Mouse (Mus musculus): ENCODE measurements around the gene Sp140. TPM values are rescaled to one million over a fixed set of nuclear protein-coding genes. Genes with fewer than 3 reads are reported as not detected.

The Sp140 gene
- 1.2 and 1.8 TPM in 2 replicates for polyA plus RNA-seq (2015; fragmentation: Nextera tagmentation; extraction: Ambion mirVana)

GRCm38 (mm10) chr1:85600078-85600477, at the start of gene Sp140:
TSS of gene Sp140 (plus strand) at chr1:85600378.

GRCm38 (mm10) chr1:85575376-85575775, 24.8 kb upstream of the Sp140 start, which contains the start of gene G530012D18Rik:
TSS of gene G530012D18Rik (plus strand) at chr1:85575676.

GRCm38 (mm10) chr1:85598271-85599012, 1.7 kb upstream of the Sp140 start, which contains the start of gene Sp110:
TSS of gene Sp110 (minus strand) at chr1:85598817.

GRCm38 (mm10) chr1:85649881-85650280, 49.7 kb downstream of the Sp140 start, which contains the start of gene Sp100:
TSS of gene Sp100 (plus strand) at chr1:85649988.

Other genes with a start within 250 kb of the Sp140 start
- gene G530012D18Rik, start 24.7 kb upstream of the Sp140 start, polyA plus RNA-seq (2015; fragmentation: Nextera tagmentation; extraction: Ambion mirVana) = not detected in 2 replicates
- 2.3 and 3.0 TPM in 2 replicates for gene Sp110, start 1.6 kb upstream of the Sp140 start, polyA plus RNA-seq (2015; fragmentation: Nextera tagmentation; extraction: Ambion mirVana)
- gene Sp100, start 49.6 kb downstream of the Sp140 start, polyA plus RNA-seq (2015; fragmentation: Nextera tagmentation; extraction: Ambion mirVana) = 6.3 and 6.8 TPM in 2 replicates
- 0.71 and 1.2 TPM in 2 replicates for gene A630001G21Rik, start 178.3 kb downstream of the Sp140 start, polyA plus RNA-seq (2015; fragmentation: Nextera tagmentation; extraction: Ambion mirVana)
- 18.2 and 20.4 TPM in 2 replicates for gene Cab39, start 193.1 kb downstream of the Sp140 start, polyA plus RNA-seq (2015; fragmentation: Nextera tagmentation; extraction: Ambion mirVana)